Mouse (Mus musculus): ENCODE data around the gene Cnksr1. TPM values are rescaled to one million over a fixed set of nuclear protein-coding genes. Genes with fewer than 3 reads are reported as not detected.
"Not testable (repeated sequence)": the region's sequence is repeated elsewhere in the genome, so short reads cannot be mapped to it uniquely, and the experiment has no call there.

Cnksr1 gene
- polyA plus RNA-seq (2012; rRNA removed): 0.36 and 0.44 TPM in 2 replicates

DNA sequence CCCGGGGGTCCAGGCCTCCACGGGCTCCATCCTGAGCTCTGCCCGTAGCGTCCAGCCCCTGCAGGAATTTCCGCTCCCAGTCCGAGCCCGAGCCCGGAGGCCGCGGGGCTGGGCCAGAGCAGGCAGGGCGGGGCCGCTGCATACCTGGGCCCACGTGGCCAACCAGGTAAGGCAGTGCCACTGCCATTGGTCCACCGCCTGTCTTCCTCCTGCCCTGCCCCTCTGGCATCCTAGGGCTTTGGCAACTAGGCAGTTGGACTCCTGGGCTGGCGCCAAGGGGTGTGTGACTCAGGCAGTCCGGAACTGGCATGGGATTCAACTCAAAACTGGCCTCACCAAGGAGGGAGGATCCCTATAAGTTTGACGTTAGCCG, at the start of gene Cnksr1:
Gene Cnksr1 (minus strand): TSS at position 121 of the 373 bp plus-strand sequence.
- no peak for DNase-seq (ENCODE audit: extremely low spot score in 1 of 2, low spot score in 1 of 2)

DNA sequence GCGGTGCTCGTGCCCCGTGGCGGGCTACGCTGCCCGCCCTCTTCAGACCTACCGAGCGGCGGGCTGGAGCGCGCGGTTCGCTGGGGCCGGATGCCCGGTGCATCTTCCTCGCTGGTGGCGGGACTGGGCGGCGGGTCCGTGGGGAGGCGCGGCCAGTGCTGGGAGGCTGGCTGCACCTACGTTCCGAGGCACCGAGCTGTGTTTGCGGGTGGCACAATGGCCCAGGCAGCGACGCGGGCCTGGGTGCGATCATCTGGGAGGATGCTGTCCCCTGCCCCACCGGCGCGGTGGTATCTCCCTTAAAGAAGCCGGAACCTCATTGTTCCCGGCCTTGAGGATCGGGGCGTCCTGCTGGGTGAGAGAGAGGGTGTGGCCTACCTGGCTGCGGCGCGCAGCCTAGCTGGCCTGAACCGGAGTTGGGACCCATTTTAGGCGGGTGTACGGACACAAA, 49.4 kb upstream of the Cnksr1 start, which contains the start of gene Pdik1l:
Gene Pdik1l (minus strand): TSS at position 321 of the 451 bp plus-strand sequence.
- DNase-seq (ENCODE audit: extremely low spot score in 1 of 2, low spot score in 1 of 2): peak; percentile 44 to 76

DNA sequence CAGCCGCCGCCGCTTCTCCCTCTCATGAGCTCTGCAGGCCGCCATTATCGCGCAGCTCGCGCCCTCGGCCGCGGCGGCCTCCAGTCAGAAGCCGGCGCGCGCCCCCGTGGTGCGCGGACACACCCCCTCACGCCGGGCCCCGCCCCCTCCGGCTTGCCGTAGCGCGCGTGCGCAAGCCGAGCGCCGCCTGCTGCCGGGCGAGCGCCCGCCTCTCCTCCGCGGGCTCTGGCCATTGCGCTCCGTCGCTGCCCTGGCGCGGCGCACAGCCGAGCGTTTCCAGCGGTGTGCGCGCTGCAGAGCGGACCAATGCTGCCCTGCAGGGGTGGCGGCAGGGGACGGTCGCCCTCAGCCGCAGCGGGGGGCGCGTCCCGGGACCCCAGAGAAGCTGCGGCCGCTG, 49.0 kb upstream of the Cnksr1 start:
- peak; percentile 84 to 96 for DNase-seq (ENCODE audit: extremely low spot score in 1 of 2, low spot score in 1 of 2)

DNA sequence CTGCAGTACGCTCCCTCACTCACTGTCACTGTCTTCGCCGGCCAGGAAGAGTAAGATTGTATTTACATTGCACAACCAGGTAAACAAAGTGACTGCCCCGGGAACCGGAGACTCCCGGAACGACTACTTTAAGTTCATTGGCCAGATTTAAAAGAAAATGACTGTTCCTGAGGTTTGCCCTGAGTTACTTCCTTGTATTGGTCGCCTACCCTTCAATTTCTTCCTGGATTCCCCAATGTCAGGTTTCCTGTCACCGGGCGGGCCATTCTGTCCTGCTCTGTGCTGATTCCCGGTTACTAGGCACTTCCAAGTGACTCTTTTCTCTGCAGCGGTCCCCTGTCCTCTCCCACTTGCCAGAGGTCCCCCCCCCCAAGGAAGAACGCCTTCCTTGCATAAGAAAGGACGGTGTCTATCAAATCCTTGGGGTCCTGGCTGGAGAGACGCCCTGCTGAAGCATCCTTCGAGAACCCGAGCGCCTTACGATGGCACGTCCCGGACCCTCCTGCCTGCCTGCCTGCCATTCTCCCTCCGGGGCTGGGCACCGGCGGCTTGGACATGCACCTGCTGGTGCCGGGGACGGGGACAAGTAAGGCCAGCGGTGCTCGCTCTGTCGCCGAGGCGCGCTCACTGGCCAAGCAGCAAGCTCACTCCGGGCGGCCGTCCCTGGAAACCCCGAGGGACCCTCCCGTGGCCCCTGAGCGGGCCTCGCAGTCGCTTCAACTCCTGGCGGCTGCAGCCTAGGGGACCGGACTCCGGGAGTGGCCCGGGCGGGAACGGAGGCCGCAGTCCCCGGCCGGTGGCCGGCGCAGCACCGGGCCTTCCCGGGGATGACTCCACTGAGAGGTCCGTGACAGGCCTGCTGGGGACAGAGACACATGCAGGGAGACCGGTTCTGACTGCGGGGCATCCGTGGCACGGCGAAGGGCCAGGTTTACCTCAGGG, 48.3 kb upstream of the Cnksr1 start:
- no peak for DNase-seq (ENCODE audit: extremely low spot score in 1 of 2, low spot score in 1 of 2)

DNA sequence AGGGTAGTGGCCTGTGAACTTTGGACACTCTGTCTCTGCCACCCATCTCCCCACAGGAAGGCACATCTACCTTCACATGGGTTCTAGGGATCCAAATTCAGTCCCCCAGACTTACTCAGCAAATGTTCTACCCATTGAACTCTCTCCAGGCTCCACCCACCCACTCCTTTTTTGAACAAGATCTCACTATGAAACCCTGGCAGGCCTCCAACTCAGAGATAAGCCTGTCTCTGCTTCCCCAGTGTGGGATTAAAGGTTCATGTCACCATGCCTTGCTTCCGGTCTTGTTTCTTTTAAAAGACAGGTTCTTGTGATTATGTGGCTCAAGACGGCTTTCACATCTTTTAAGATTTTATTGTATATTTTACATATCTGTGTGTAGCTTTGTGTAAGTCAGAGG, 46.7 kb upstream of the Cnksr1 start:
- no peak for DNase-seq (ENCODE audit: extremely low spot score in 1 of 2, low spot score in 1 of 2)

DNA sequence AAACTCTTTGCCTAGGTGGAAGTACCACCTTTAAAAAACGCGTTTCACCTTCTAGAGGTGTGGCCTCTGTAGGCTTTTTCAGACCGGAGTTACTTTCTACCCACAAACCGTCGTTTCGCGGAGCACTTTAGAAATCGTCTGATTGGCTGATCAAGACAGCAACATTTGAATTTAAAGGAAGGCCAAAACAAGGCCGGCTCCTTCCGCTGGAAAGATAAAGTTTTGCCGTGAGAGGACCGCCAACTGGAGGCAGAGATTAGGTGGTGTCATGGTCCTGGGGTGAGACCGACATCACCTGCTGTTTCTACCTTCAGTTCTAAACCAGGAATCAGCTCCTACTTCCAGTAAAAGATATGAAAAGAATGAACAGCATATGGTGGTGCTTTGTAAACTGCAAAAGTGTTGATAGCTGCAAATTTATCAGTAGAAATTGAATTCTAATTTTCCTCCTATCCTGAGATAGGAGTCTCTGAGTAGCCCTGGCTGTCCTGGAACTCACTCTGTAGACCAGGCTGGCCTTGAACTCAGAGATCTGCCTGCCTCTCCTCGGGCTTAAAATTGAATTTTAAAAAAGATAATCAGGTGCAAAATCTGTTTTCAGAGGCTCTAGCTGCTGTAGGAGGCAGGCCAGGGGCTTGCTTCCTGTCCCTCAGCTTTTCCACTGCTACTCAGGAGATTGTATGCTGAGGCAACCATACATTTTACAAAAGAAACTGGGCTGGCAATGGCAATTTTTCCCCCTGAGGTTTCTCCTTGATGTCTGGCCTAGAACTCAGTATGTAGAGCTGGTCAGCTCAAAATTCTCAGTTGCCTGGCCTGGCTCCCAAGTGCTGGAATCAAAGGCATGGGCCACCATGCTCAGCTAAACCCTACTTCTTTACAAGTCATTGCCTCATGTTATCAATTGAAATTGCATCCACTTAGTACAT, 35.5 kb upstream of the Cnksr1 start:
- no peak for DNase-seq (ENCODE audit: extremely low spot score in 1 of 2, low spot score in 1 of 2)

DNA sequence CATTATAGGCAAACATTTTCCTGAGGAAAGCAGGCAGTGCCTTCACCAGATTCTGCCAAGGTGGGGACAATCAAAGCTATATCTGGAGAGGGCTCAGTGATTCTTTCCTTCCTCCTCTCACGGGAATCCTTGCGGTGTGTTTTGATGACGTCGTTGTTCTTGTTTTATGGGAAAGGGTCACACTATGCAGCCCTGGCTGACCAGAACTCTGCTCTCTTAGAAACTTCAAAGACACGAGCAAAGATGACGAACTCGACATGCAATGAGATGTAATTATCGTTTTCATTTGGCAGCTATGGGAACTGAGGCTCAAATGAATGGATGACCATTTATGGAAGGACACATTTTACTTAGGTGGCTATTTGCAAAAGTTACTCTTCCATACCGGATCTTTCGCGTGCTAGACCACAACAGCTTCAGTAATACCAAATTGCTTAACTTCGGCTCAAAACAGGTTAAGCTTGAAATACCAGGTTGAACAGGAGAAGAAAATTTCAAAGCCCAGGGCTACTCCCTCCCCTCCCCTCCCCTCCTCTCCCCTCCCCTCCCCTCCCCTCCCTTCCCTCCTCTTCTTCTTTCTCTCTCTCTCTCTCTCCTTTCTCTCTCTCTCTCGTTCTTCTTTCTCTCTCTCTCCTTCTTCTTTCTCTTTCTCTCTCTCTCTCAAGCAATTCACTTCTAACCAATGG, 34.7 kb upstream of the Cnksr1 start:
- DNase-seq (ENCODE audit: extremely low spot score in 1 of 2, low spot score in 1 of 2): no peak

DNA sequence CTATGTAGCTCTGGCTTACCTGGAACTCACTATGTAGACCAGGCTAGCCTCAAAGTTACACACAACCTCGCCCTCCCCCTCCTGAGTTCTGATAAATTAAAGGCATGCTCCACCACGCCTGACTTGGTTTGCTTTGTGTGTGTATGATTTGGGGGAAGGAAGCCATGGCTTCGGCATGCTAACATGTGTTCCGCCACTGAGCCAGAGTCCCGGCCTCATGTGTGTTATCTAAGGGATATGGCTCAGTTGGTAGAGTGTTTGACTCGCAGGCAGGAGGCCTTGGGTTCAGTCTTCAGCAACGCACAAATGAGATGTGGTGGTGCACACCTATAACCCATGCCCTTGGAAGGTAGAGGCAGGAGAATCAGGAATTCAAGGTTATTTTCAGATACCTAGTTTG, 33.8 kb upstream of the Cnksr1 start:
- no peak for DNase-seq (ENCODE audit: extremely low spot score in 1 of 2, low spot score in 1 of 2)

DNA sequence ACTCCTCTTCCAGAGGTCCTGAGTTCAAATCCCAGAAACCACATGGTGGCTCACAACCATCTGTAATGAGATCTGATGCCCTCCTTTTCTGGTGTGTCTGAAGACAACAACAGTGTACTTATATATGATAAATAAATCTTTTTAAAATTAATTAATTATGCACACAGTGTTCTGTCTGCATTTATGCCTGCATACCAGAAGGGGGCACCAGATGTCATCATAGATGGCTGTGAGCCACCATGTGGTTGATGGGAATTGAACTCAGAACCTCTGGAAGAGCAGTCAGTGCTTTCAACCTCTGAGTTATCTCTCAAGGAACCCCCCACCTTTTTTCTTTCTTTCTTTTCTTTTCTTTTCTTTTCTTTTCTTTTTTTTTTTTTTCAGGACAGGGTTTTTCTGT, 31.4 kb upstream of the Cnksr1 start:
- DNase-seq (ENCODE audit: extremely low spot score in 1 of 2, low spot score in 1 of 2): not testable (repeated sequence)

DNA sequence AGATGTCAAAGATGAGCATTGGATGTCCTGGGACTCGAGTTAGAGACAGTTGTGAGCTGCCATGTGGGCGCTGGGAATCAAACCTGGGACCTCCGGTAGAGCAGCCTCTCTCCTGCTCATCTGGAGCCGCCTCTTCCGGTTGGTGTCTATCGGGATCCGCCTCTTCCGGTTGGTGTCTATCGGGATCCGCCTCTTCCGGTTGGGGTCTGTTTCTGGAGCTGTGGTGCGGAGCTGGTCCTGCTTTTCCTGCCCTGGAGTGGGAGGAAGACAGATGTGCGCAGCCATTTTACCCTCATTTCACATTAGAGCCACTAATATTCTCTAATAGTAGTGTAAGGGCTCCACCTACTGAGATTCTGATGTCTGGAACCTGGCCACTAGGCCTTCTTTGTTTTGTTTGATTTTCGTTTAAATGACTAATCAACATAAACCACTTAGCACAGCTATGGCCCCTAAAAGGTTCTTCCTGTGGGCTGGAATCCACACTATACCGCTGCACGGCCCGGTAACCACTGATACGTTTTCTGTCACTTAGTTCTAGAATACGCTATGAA, 30.0 kb upstream of the Cnksr1 start:
- DNase-seq (ENCODE audit: extremely low spot score in 1 of 2, low spot score in 1 of 2): no peak

DNA sequence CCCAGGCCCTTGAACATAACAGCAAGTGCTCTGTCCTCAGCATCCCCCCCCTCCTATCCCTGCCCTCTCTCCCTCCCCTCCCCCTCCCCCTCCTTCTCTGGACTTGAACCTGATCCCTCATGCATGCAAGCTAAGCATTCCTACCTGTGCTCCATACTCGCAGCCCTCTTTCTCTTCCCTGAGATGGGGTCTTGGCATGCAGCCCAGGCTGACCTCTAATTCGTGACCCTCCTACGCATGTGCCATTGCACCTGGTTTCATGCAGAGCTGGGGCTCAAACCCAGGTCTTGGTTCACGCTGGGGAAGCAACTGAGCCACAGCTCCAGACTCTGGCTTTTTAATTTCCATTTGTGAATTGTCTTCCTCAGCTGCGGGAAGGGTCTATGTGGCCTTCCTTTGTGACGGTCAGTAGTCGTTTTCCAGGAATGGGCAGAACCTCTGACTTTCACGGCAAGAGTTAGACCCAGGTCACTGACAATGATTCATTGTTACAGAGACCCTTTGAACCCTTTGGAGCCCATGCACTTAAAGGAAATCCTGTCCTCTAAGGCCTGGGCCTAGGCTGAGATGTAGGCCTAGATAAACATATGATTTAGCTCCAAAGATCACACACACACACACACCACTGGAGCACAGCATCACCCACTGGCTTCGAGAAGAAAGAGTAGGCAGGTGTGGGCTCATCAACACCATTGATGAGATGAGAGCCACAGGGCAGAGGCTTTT, 27.8 kb upstream of the Cnksr1 start:
- DNase-seq (ENCODE audit: extremely low spot score in 1 of 2, low spot score in 1 of 2): no peak

DNA sequence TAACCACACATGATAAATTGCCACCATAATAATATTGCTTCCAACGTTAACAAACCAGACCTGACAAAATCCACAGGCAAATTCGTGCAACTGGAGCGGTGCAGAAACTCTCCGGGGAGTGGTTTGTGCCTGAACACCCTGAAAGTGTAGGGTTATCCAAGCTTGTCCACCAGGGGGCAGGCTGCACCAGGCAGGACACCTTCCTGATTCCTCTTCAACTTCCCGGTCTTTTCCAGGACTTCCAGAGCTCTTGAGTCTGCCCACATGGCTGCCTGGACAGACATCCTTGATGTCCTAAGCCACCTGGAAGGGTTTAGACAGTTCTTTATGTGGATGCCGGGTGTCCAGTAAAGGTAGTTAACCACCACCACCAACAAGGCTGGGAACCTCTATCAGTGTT, 25.0 kb upstream of the Cnksr1 start:
- DNase-seq (ENCODE audit: extremely low spot score in 1 of 2, low spot score in 1 of 2): peak in 1 of 2 experiments; percentile 73

DNA sequence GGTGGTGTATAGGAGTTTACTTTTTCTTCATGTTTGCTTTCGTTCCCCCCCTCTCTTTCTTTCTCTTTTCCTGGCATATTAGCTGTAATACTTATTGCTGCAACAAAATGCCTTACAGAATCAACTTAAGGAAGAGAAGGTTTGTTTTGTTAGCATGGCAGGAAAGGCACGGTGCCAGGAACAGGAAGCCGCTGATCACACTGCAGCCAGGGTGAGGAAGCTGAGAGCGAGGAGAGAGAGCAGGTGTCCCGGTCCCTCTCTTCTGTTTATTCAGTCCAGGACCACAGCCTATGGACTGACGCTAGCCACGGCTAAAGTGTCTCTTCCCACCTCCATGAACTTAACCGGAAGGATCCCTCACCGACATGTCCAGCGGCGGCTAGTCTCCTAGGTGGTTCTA, 20.2 kb upstream of the Cnksr1 start:
- no peak for DNase-seq (ENCODE audit: extremely low spot score in 1 of 2, low spot score in 1 of 2)

DNA sequence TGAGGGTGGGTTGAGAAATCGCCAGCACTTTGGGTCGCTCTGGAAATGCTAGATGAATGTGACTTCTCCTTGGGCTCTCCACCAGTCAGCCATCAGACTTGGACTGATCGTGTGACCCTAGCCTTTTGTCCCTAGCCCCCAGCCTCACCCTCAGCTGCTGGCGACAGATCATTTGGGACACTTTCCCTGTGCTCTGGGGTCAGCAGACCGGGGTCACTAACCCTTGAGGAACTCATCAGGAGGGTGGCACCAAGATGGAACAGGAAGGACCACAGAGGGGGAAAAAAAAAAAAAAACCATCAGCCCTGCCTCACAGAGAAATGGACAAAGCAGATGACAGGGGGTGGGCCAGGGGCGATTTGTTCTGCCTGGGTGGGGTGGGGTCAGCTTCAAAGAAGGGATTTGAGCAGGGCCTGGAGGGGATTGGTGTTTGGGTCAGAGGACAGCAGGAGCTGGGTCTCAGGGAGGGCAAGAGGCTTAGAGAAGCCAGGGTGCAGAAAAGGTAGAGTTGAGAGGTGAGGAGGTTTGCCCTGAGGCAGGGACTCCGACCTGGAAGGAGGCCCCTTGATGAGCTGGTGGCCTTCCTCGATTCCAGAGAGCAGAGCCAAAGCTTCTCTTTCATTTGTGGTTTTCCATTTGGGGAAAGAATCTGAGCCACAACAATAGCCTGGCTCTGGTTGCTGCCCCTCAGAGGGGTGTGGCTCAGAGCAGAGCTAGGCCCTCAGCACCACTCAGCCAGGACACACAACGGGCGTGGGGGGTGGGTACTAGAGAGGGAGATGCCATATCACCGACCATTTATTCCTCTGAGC, 19.2 kb upstream of the Cnksr1 start:
- DNase-seq (ENCODE audit: extremely low spot score in 1 of 2, low spot score in 1 of 2): no peak

DNA sequence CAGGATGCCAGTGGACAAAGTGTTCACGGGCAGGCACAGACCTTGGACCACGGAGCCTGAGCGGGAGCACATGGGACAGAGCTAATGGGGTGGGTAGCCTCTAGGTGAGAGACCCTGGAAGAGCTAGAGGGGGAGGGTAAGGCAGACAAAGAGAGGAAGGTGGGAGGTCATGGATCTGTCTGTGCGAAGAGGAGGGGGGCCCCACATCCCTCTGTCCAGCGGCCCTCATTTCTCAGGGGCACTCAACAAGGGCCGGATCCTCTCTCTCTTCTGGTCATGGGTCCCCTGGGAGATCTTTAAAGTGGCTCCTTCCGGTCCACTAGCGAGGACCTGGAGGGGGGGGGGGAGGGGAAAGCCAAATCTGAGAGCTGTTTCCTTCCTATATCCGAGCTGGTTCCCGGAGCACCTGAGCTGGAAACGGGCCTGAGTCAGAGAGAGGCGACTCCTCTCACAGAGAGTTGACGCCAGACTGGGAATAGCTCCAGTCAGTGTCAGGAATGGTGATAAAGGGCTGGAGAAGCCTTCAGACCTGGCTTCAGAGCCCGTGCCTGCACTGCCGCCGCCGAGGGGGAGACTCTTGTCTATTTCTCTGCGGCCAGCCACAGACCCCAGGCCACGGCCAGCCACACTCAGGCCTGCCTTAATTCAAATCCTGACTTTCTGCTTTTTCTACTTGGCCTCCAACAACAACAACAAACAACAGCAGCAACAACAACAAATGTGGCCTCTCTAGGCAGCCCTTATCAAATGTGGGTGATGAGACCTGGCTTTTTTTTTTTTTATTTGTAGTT, 18.4 kb upstream of the Cnksr1 start:
- no peak for DNase-seq (ENCODE audit: extremely low spot score in 1 of 2, low spot score in 1 of 2)

DNA sequence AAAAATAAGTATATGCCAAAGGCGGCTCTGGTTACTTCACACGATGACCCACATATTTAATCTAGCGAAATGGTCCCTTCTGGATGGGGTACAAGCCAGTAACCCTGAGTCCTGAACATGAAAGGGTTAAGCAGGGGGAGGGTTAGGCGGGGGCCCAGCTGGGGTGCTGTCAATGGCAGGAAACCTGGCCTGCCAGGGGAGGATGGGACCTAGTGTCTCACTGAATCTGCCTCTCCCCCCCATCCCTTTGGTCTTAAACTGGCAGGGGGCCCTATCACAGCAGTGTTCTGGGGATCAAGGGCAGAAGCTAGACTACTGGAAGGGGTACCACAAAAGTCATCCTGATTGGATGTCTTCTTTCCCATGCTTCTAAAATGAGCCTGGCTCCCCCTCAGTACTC, 17.7 kb upstream of the Cnksr1 start:
- DNase-seq (ENCODE audit: extremely low spot score in 1 of 2, low spot score in 1 of 2): no peak

DNA sequence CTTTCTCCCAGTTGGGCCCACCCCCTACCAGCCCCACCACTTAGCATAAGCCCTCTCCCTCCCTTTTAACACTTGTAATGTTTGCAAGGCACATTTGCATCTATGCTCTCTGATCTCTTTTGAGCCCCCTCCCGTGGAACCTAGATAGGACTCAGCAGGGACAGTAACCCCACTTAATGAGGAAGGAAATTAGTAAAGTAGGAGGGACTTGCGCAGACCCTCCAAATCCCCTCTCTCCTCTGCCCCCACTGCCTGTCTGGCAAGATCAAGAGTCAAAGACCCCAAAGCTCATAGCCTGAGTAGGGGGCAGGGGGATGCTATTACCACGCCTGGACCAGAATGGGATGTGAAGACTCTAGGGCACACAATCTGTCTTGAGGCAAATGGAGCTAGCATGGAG, 16.6 kb upstream of the Cnksr1 start:
- no peak for DNase-seq (ENCODE audit: extremely low spot score in 1 of 2, low spot score in 1 of 2)

DNA sequence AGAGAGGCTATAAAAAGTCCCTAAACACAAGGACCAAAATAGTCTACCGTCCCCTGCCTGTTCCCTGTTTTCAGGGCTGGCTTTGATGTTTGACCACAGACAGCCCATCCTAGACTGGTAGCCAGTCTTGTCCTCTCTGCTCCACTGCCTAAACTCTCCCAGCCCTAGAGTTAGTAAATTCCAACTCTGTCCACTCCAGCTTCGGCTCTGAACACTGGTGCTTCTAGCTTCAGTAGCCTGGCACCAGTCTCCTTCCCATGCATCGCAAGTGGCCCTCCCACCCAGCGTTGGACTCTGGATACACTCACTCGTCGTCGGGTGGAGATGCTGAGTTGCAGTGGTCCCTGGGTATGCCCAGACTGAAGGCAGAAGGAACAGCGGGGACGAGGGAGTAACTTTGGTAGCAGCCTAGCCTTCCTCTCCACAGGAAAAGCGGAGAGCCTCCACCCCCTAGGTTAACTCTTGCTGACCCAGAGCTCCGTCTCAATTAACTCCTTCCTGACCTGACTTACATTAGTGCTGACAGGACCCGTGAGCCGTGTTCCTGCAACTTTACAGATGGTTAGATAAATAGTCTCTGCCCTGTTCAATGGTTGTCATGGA, 15.6 kb upstream of the Cnksr1 start, which contains the start of gene Grrp1:
Gene Grrp1 (minus strand): TSS at position 385 of the 603 bp plus-strand sequence.
- DNase-seq (ENCODE audit: extremely low spot score in 1 of 2, low spot score in 1 of 2): no peak

Measured in frontal cortex, adult 2 months (tissue).